Mouse (Mus musculus) heart, embryonic 12.5 days (tissue): ENCODE results near the gene Mycbpap. TPM values are rescaled to one million over a fixed set of nuclear protein-coding genes. Genes with fewer than 3 reads are reported as not detected.
A peak's percentile ranks its signal among the peaks of the same experiment; 100 is the strongest.

Experiments used
- ATAC-seq: fragments of 200-750 bp; cut with Nextera tagmentation; 2 replicates; pipeline ENCODE4 v1.8.0; 2017; ENCODE audit warnings: moderate TSS enrichment, moderate library complexity; ENCODE audit not compliant: insufficient number of reproducible peaks, low FRiP score
- H3K27ac ChIP-seq: fragments of 300-500 bp; sonication (generic); 2 replicates; pipeline ENCODE4 v1.5.1; 2016; ENCODE audit warnings: mild to moderate bottlenecking, moderate library complexity; ENCODE audit not compliant: poor library complexity, severe bottlenecking
- H3K27me3 ChIP-seq: fragments of 300-500 bp; sonication (generic); replicated peaks from 2 replicates; pipeline ENCODE4 v1.6.1; 2016; ENCODE audit warnings: mild to moderate bottlenecking, moderate library complexity
- H3K36me3 ChIP-seq: fragments of 300-500 bp; sonication (generic); 2 replicates; pipeline ENCODE4 v1.6.1; 2016; ENCODE audit warnings: mild to moderate bottlenecking, moderate library complexity
- H3K4me1 ChIP-seq: fragments of 300-500 bp; sonication (generic); replicated peaks from 2 replicates; pipeline ENCODE4 v1.6.1; 2016; ENCODE audit warnings: mild to moderate bottlenecking
- H3K4me2 ChIP-seq: fragments of 300-500 bp; sonication (generic); 2 replicates; pipeline ENCODE4 v1.6.1; 2016; ENCODE audit warnings: mild to moderate bottlenecking, moderate library complexity
- H3K4me3 ChIP-seq: fragments of 300-500 bp; sonication (generic); 2 replicates; pipeline ENCODE4 v1.5.1; 2016; ENCODE audit warnings: mild to moderate bottlenecking
- H3K9ac ChIP-seq: fragments of 300-500 bp; sonication (generic); 2 replicates; pipeline ENCODE4 v1.6.1; 2016; ENCODE audit warnings: mild to moderate bottlenecking, moderate library complexity
- H3K9me3 ChIP-seq: fragments of 300-500 bp; sonication (generic); replicated peaks from 2 replicates; pipeline ENCODE4 v1.6.1; 2016; ENCODE audit warnings: mild to moderate bottlenecking, moderate library complexity
- WGBS: fragments of 180-500 bp; shearing (Covaris S2); methylation state at CpG from one replicate; pipeline ENCODE4 v1.1.7; 2016; 5-methylcytosine and 5-hydroxymethylcytosine counted together
- polyA plus RNA-seq: library from polyadenylated mRNA; unstranded; fragments of >200 nt; fragmentation: Nextera tagmentation; extraction: Ambion mirVana; gene quantifications from 2 replicates; pipeline ENCODE4 v1.2.1, GENCODE M21; 2016

The Mycbpap gene
- polyA plus RNA-seq, 1 experiment from 2014 or later, result 9.1 TPM

DNA sequence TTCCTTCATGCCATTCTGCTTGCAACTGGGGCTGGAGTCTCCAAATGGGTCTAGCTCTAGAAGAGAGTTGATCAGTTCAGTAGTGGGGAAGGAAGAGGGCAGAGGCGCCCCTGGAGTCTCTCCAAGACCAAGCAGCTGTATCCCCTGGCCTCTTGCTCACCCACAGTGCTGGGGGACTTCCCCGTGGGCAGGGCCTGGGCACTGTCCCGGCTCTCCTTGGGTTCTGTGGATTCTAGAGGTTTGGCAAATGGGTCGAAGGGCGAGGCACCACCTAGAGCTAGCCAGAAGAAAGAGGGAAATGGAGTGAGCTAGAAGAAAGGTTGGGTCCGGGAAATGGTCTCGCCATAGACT lies 29.8 kb downstream of the Mycbpap start:
- H3K27me3 ChIP-seq, result peaks cover 66% of the 10 kb centered on the region

DNA sequence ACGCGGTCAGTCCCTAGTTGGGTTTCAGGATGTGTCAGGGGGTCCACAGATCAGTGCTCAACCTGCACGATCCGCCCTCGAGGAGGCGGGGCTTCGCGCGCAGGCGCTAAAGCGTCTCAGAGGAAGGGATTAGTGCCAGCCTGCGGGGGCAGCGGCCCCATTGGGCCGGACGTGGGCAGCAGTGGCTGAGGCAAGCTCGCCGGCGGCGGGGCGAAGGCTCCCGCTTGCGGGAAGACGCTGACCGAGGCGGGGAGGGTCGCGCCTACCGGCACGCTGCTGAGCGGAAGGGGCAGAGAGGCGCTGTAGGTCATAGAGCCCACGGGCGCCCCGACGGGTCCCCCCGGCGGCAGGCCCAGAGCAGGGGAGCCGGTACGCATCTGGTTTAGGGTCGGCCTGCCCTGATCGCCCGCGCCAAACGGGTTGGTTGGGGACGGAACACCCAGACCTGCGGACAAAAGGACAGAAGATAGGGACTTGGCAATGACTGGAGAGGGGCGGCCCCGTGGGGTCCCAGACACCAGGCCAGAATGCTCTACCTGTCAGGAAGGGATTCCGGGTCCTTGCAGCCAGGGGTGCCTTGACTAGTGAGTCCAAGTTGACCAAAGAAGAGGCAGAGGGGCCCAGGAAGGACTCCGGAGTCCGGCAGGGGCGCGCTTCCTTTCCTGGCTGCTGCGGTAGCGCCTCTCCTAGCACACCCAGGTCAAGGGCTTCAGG lies 30.4 kb downstream of the Mycbpap start:
- H3K9me3 ChIP-seq, result no peaks in the 10 kb centered on the region
- H3K27ac ChIP-seq, result no peak overlapping the region
- peaks cover 30% of the 10 kb centered on the region for H3K4me1 ChIP-seq
- WGBS, result 9% methylated on average over 55 of the region's 55 CpGs
- peaks cover 70% of the 10 kb centered on the region for H3K27me3 ChIP-seq
- peaks cover 27% of the 10 kb centered on the region for H3K36me3 ChIP-seq
- peak overlapping the region; percentile 76 for H3K9ac ChIP-seq
- H3K4me3 ChIP-seq, result peak overlapping the region; percentile 49
- ATAC-seq, result peak; percentile 37; the same call in 1 of the 2 replicates
- H3K4me2 ChIP-seq, result peak overlapping the region; percentile 76

More for the DNA sequence above, 29.8 kb downstream of the Mycbpap start:
- peaks cover 31% of the 10 kb centered on the region for H3K4me1 ChIP-seq
- H3K4me2 ChIP-seq, result peak overlapping the region; percentile 76
- H3K4me3 ChIP-seq, result peak overlapping the region; percentile 49
- no peaks in the 10 kb centered on the region for H3K9me3 ChIP-seq
- peak overlapping the region; percentile 76; the same call in 1 of the 2 replicates for H3K9ac ChIP-seq
- H3K36me3 ChIP-seq, result peaks cover 29% of the 10 kb centered on the region
- no peak for ATAC-seq
- WGBS, result 50% methylated on average over 7 of the region's 7 CpGs
- no peak overlapping the region for H3K27ac ChIP-seq

DNA sequence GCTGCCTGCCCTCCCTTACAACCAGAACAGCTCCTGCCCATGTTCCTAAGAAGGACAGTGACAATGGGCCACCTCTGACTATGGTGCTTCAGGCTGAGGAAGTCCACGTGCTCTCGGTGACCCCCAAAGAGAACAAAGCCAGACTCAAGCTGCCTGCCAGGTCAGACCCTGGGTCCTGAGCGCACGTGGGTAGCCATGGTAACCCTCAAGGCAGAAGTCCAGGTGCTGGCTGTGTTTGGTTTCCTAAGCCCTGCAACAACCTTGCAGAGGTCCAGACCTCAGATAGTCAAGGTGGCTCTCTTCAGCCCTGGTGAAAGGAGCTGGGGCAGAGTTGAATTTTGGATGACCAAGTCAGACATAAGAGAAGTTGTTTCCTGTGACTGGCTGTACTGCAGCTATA lies 31.8 kb downstream of the Mycbpap start:
- H3K4me1 ChIP-seq, result peaks cover 15% of the 10 kb centered on the region
- 64% methylated on average over 4 of the region's 4 CpGs for WGBS
- H3K9ac ChIP-seq, result 0 out of 2 replicates have a peak overlapping the region, but pooled peaks have one; percentile 2
- H3K36me3 ChIP-seq, result peaks cover 21% of the 10 kb centered on the region; the same call in 1 of the 2 replicates
- no peak overlapping the region for H3K4me2 ChIP-seq
- peaks cover 81% of the 10 kb centered on the region for H3K27me3 ChIP-seq
- no peak overlapping the region for H3K27ac ChIP-seq
- H3K9me3 ChIP-seq, result no peaks in the 10 kb centered on the region
- no peak overlapping the region for H3K4me3 ChIP-seq
- no peak for ATAC-seq

DNA sequence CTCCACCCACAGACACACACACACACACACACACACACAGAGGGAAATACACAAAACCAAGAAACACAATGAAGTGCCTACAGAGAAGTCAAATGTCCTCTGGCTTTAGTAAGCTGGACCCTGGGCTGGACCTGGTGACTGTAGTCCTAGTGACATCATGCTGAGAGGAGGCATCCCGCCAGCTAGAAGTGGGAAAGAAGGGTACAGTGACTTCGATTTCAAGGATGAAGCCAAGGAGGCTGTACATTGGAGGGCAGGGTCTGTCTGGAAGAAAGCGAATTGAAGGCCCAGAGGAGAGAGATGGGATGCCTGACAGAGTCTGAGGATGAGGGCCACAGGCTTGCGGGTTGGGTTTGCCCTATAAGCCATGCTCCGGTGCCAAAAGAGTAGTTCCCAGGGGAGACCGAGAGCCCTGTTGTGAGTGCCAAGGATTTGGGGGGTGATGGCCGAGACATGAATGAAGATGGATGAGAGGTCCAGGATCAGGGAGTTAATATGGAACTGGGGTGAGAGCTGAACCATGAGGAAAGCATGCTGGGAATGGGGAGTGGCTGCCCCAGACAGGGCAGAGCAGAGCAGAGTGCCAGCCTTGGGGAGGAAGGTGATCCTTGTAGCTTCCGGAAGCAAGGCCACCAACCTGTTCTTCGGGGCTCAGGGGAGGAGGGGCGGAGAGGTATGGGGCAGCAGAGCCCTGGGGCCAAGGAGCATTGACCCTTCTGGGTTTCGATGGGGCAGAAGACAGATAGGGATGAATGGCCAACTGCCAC lies 32.6 kb downstream of the Mycbpap start:
- no peak overlapping the region for H3K4me2 ChIP-seq
- peaks cover 20% of the 10 kb centered on the region; the same call in 1 of the 2 replicates for H3K36me3 ChIP-seq
- no peak overlapping the region for H3K4me3 ChIP-seq
- ATAC-seq, result no peak
- 87% methylated on average over 11 of the region's 11 CpGs for WGBS
- H3K4me1 ChIP-seq, result peaks cover 11% of the 10 kb centered on the region
- no peaks in the 10 kb centered on the region for H3K9me3 ChIP-seq
- H3K9ac ChIP-seq, result no peak overlapping the region
- no peak overlapping the region for H3K27ac ChIP-seq
- peaks cover 87% of the 10 kb centered on the region for H3K27me3 ChIP-seq

DNA sequence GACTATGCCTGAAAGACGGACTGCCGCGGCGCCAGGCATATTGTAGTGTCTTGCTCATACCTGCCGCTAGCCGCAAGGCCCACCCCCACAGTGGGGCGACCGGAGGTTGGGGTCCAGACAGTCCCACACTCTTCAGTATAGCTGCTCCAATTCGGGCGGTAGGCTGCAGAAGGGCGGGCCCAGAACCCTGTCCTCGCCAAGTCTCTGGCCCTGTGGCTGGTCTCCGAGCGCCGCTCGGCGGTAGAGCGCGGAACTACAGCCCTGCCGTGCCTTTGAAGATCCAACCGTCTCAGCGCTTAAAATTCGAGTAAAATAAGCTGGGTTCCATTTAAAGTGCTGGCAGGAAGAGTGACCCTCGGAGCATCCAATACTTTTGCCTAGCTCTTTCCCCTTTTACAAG lies 35.5 kb downstream of the Mycbpap start, which contains the start of gene Spata20:
Gene Spata20 (minus strand): TSS at position 179 of the 400 bp plus-strand sequence.
- peak within 1 kb of the TSS; percentile 57 for H3K4me2 ChIP-seq
- peaks cover 2% of the 10 kb centered on the region for H3K4me1 ChIP-seq
- H3K36me3 ChIP-seq, result peaks cover 2% of the 10 kb centered on the region; the same call in 1 of the 2 replicates
- peak within 1 kb of the TSS; percentile 19; the same call in 1 of the 2 replicates for H3K4me3 ChIP-seq
- no peak within 1 kb of the TSS for H3K27ac ChIP-seq
- no peaks in the 10 kb centered on the region for H3K9me3 ChIP-seq
- peaks cover 68% of the 10 kb centered on the region for H3K27me3 ChIP-seq
- 0 out of 2 replicates have a peak, but pooled peaks have one; percentile 20 for ATAC-seq
- peak within 1 kb of the TSS; percentile 29; the same call in 1 of the 2 replicates for H3K9ac ChIP-seq
- WGBS, result 2% methylated on average over 24 of the region's 24 CpGs

DNA sequence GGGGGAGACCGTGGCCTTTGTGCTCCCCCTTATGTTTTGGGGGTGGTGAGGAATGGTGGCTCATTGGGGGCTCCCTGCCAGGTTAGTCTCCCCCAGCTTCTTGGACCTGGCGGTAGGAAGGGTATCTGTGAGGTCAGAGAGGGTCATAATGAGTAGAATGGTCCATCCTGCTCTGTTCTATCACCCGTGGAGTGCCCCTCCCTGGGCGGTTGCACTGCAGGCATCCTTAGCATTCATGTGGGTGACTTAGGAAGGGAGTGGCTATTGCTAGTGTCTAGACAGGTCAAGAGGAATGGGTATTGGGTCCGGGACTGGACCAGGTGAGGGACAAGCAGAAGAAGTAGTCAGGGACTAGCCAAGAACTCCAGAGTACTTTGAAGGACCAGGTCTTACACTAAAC lies 36.3 kb downstream of the Mycbpap start:
- no peaks in the 10 kb centered on the region for H3K9me3 ChIP-seq
- no peak overlapping the region for H3K4me2 ChIP-seq
- ATAC-seq, result no peak
- H3K36me3 ChIP-seq, result no peaks in the 10 kb centered on the region
- 73% methylated on average over 5 of the region's 5 CpGs for WGBS
- no peak overlapping the region for H3K4me3 ChIP-seq
- H3K9ac ChIP-seq, result no peak overlapping the region
- no peak overlapping the region for H3K27ac ChIP-seq
- H3K4me1 ChIP-seq, result no peaks in the 10 kb centered on the region
- H3K27me3 ChIP-seq, result peaks cover 67% of the 10 kb centered on the region

DNA sequence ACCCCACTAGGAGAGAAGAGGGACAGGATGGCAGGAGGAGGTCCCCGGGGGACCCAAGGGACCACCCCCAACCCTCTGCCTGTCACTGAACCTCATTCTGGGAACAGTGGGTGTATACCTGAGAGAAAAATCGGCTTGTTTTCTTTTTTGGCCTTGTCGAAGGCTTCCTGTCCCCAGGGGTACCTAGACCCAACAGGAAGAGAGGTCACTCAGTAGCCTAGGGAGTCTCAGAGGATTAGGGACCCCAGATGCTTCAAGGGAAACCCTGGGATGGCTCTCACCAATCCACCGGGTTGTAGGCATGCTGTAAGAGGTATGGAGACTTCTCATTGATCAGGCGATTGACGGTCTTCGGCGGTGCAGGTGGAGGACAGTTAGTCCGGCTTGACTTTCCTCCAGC lies 36.9 kb downstream of the Mycbpap start:
- WGBS, result 79% methylated on average over 9 of the region's 9 CpGs

DNA sequence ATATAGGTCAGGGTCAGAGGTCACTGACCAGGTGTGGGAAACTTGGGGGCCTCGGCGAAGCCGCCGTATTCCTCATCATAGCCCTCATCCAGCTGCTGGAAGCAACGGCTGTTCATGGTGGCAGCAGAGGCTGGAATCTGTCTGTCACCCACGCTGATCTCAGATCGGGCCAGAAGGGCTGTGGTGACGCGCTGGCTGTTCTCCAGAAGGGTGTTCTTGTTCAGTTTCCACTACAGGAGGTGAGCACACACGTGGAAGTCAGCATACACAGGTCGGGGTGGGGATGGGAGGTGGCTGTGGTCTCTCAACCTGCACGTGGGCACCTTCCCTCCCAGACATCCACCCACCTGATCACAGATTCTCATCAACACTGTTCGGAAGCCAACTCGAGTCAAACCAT lies 37.6 kb downstream of the Mycbpap start:
- H3K4me1 ChIP-seq, result no peaks in the 10 kb centered on the region
- H3K4me3 ChIP-seq, result no peak overlapping the region
- no peak overlapping the region for H3K9ac ChIP-seq
- H3K36me3 ChIP-seq, result no peaks in the 10 kb centered on the region
- no peaks in the 10 kb centered on the region for H3K9me3 ChIP-seq
- H3K27ac ChIP-seq, result no peak overlapping the region
- H3K4me2 ChIP-seq, result no peak overlapping the region
- peaks cover 69% of the 10 kb centered on the region for H3K27me3 ChIP-seq
- 77% methylated on average over 14 of the region's 14 CpGs for WGBS
- ATAC-seq, result no peak

More for the DNA sequence above, 36.9 kb downstream of the Mycbpap start:
- peaks cover 68% of the 10 kb centered on the region for H3K27me3 ChIP-seq
- no peak overlapping the region for H3K9ac ChIP-seq
- H3K36me3 ChIP-seq, result no peaks in the 10 kb centered on the region
- no peaks in the 10 kb centered on the region for H3K4me1 ChIP-seq
- H3K4me3 ChIP-seq, result no peak overlapping the region
- H3K4me2 ChIP-seq, result no peak overlapping the region
- H3K27ac ChIP-seq, result no peak overlapping the region
- ATAC-seq, result no peak
- H3K9me3 ChIP-seq, result no peaks in the 10 kb centered on the region

DNA sequence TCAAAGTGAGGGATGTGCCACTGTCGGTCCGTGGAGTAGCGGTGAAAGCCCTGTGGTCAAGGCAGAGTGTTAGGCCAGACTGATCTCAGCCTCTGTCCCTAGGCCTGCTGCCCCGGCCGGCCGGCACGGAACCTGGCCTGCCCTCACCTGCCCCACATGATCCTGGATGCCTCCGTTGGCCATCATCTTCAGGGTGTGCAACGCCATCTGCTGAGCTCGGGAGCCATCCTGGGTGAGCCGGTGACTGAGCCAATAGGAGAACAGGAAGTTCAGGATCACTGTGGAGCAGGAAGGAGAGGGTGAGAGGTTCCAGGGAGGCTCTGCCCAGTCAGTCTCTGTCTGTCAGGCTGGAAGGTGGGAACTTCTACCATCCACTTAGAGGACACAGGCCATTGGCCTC lies 38.1 kb downstream of the Mycbpap start:
- peaks cover 74% of the 10 kb centered on the region for H3K27me3 ChIP-seq
- no peak overlapping the region for H3K9ac ChIP-seq
- H3K4me3 ChIP-seq, result no peak overlapping the region
- no peak overlapping the region for H3K27ac ChIP-seq
- WGBS, result 70% methylated on average over 11 of the region's 11 CpGs
- ATAC-seq, result no peak
- no peaks in the 10 kb centered on the region for H3K9me3 ChIP-seq
- H3K4me1 ChIP-seq, result no peaks in the 10 kb centered on the region
- no peak overlapping the region for H3K4me2 ChIP-seq
- H3K36me3 ChIP-seq, result no peaks in the 10 kb centered on the region

DNA sequence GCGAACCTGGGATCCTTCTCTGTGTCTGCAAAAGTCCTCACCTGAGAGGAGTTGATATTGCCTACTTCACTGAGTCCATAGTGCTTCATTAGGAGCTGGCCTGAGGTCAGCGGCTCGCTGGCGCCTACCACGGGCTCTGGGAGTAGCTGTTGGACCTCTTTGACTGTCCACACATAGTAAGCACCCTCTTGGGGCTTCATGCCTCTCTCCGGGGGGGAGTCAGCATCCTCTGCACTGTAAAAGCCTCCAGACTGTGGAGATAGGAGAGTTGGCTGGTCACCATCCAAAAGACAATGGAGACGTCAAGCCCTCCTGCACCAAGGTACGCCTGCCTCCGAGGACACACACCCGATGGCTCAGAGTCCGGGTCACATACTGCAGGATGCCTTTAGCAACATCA lies 38.8 kb downstream of the Mycbpap start:
- Histone ChIP-seq H3K9ac (no peak overlapping the region), H3K27me3 (peaks cover 74% of the 10 kb centered on the region)
- 91% methylated on average over 11 of the region's 11 CpGs for WGBS

DNA sequence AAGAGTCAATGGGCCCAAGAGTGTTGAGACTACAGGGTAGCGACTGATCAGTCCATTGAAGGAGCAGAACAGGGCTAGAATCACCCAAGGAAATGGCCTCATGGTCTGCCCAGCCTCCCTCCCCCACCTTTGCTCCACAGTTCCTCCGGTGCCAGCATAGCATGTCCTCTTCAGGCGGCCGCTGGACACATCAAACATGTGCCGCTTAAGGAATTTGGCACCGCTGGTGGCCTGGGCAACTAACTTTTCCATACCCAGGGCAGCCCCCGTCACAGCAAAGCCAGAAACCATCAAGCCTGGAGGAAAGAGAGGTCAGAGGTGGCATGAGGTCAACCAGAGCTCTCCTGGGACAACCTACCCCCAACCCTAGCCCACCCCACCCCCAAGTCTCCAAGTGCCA lies 39.6 kb downstream of the Mycbpap start:
- 92% methylated on average over 7 of the region's 7 CpGs for WGBS
- ATAC-seq, result no peak
- Histone ChIP-seq H3K9ac (no peak overlapping the region), H3K4me1 (no peaks in the 10 kb centered on the region), H3K27ac (no peak overlapping the region), H3K36me3 (no peaks in the 10 kb centered on the region), H3K4me3 (no peak overlapping the region), H3K9me3 (no peaks in the 10 kb centered on the region), H3K4me2 (no peak overlapping the region), H3K27me3 (peaks cover 74% of the 10 kb centered on the region)

More for the DNA sequence above, 38.8 kb downstream of the Mycbpap start:
- H3K27ac ChIP-seq, result no peak overlapping the region
- no peaks in the 10 kb centered on the region for H3K36me3 ChIP-seq
- H3K4me2 ChIP-seq, result no peak overlapping the region
- no peaks in the 10 kb centered on the region for H3K9me3 ChIP-seq
- no peak for ATAC-seq
- no peaks in the 10 kb centered on the region for H3K4me1 ChIP-seq
- H3K4me3 ChIP-seq, result no peak overlapping the region
